Mouse (Mus musculus): ENCODE data around the gene Bicc1. TPM values are rescaled to one million over a fixed set of nuclear protein-coding genes. Genes with fewer than 3 reads are reported as not detected.

Bicc1 gene
- total and polyA plus RNA-seq, 2 experiments from 2014 or later: 4.9 to 6.5 TPM

- Histone ChIP-seq H3K9ac (replicated peaks; ENCODE audit: low read length, poor library complexity, severe bottlenecking) (no peak overlapping the region), H3K4me1 (ENCODE audit: insufficient read depth, low read length) (no peaks in the 10 kb centered on the region), H3K4me2 (ENCODE audit: low read depth, low read length, poor library complexity, severe bottlenecking) (no peak overlapping the region), H3K4me3 (ENCODE audit: low read depth, low read length) (no peak overlapping the region), H3K9me3 (ENCODE audit: low read length) (no peaks in the 10 kb centered on the region), H3K36me3 (ENCODE audit: insufficient read depth, low read length) (no peaks in the 10 kb centered on the region), H3K27me3 (ENCODE audit: insufficient read depth, low read length) (no peaks in the 10 kb centered on the region), H3K27ac (ENCODE audit: low read depth, low read length) (no peak overlapping the region)
- 78% methylated on average over 5 of the region's 5 CpGs for WGBS
- DNase-seq (ENCODE audit: low spot score): no peak
- no peak for TF ChIP-seq CTCF (IDR thresholded peaks at IDR 0.05)
- ATAC-seq (ENCODE audit: low FRiP score): no peak
Measured at GRCm38 (mm10) chr10:71020459-71020858, 139.0 kb downstream of the Bicc1 start.

- H3K9me3 ChIP-seq (ENCODE audit: low read length): no peaks in the 10 kb centered on the region
- 95% methylated on average over 6 of the region's 6 CpGs for WGBS
- DNase-seq (ENCODE audit: low spot score): no peak
Measured at GRCm38 (mm10) chr10:71019836-71020235, 139.7 kb downstream of the Bicc1 start.

GRCm38 (mm10) chr10:71009771-71010496 lies 149.6 kb downstream of the Bicc1 start:
- no peak for TF ChIP-seq CTCF (IDR thresholded peaks at IDR 0.05)
- H3K4me2 ChIP-seq (ENCODE audit: low read depth, low read length, poor library complexity, severe bottlenecking): no peak overlapping the region

More at GRCm38 (mm10) chr10:71019836-71020235, 139.7 kb downstream of the Bicc1 start:
- Histone ChIP-seq H3K4me2 (ENCODE audit: low read depth, low read length, poor library complexity, severe bottlenecking) (no peak overlapping the region), H3K9ac (replicated peaks; ENCODE audit: low read length, poor library complexity, severe bottlenecking) (no peak overlapping the region), H3K4me1 (ENCODE audit: insufficient read depth, low read length) (no peaks in the 10 kb centered on the region), H3K4me3 (ENCODE audit: low read depth, low read length) (no peak overlapping the region), H3K27me3 (ENCODE audit: insufficient read depth, low read length) (no peaks in the 10 kb centered on the region), H3K36me3 (ENCODE audit: insufficient read depth, low read length) (no peaks in the 10 kb centered on the region), H3K27ac (ENCODE audit: low read depth, low read length) (no peak overlapping the region)
- TF ChIP-seq CTCF (IDR thresholded peaks at IDR 0.05): no peak
- ATAC-seq (ENCODE audit: low FRiP score): no peak

GRCm38 (mm10) chr10:71008721-71009120 lies 150.8 kb downstream of the Bicc1 start:
- no peaks in the 10 kb centered on the region for H3K4me1 ChIP-seq (ENCODE audit: insufficient read depth, low read length)
- ATAC-seq (ENCODE audit: low FRiP score): no peak
- H3K27ac ChIP-seq (ENCODE audit: low read depth, low read length): no peak overlapping the region
- DNase-seq (ENCODE audit: low spot score): no peak
- no peaks in the 10 kb centered on the region for H3K27me3 ChIP-seq (ENCODE audit: insufficient read depth, low read length)
- no peaks in the 10 kb centered on the region for H3K36me3 ChIP-seq (ENCODE audit: insufficient read depth, low read length)
- no peak overlapping the region for H3K9ac ChIP-seq (replicated peaks; ENCODE audit: low read length, poor library complexity, severe bottlenecking)
- no peak for TF ChIP-seq CTCF (IDR thresholded peaks at IDR 0.05)
- H3K4me3 ChIP-seq (ENCODE audit: low read depth, low read length): no peak overlapping the region
- WGBS: 92% methylated on average over 11 of the region's 11 CpGs
- H3K9me3 ChIP-seq (ENCODE audit: low read length): no peaks in the 10 kb centered on the region
- no peak overlapping the region for H3K4me2 ChIP-seq (ENCODE audit: low read depth, low read length, poor library complexity, severe bottlenecking)

More at GRCm38 (mm10) chr10:71009771-71010496, 149.6 kb downstream of the Bicc1 start:
- ATAC-seq (ENCODE audit: low FRiP score) (no peak), DNase-seq (ENCODE audit: low spot score) (no peak)
- Histone ChIP-seq H3K9ac (replicated peaks; ENCODE audit: low read length, poor library complexity, severe bottlenecking) (no peak overlapping the region), H3K36me3 (ENCODE audit: insufficient read depth, low read length) (no peaks in the 10 kb centered on the region), H3K27ac (ENCODE audit: low read depth, low read length) (no peak overlapping the region), H3K4me3 (ENCODE audit: low read depth, low read length) (no peak overlapping the region), H3K9me3 (ENCODE audit: low read length) (no peaks in the 10 kb centered on the region), H3K27me3 (ENCODE audit: insufficient read depth, low read length) (no peaks in the 10 kb centered on the region), H3K4me1 (ENCODE audit: insufficient read depth, low read length) (no peaks in the 10 kb centered on the region)
- 92% methylated on average over 19 of the region's 19 CpGs for WGBS

GRCm38 (mm10) chr10:71007956-71008355 lies 151.5 kb downstream of the Bicc1 start:
- ATAC-seq (ENCODE audit: low FRiP score) (no peak), DNase-seq (ENCODE audit: low spot score) (no peak)
- H3K36me3 ChIP-seq (ENCODE audit: insufficient read depth, low read length): no peaks in the 10 kb centered on the region
- TF ChIP-seq CTCF (IDR thresholded peaks at IDR 0.05): no peak
- no peaks in the 10 kb centered on the region for H3K9me3 ChIP-seq (ENCODE audit: low read length)
- H3K27me3 ChIP-seq (ENCODE audit: insufficient read depth, low read length): no peaks in the 10 kb centered on the region
- 61% methylated on average over 9 of the region's 9 CpGs for WGBS
- H3K9ac ChIP-seq (replicated peaks; ENCODE audit: low read length, poor library complexity, severe bottlenecking): no peak overlapping the region
- H3K4me2 ChIP-seq (ENCODE audit: low read depth, low read length, poor library complexity, severe bottlenecking): no peak overlapping the region
- no peak overlapping the region for H3K4me3 ChIP-seq (ENCODE audit: low read depth, low read length)
- no peak overlapping the region for H3K27ac ChIP-seq (ENCODE audit: low read depth, low read length)
- no peaks in the 10 kb centered on the region for H3K4me1 ChIP-seq (ENCODE audit: insufficient read depth, low read length)

GRCm38 (mm10) chr10:71007516-71007915 lies 152.0 kb downstream of the Bicc1 start:
- H3K4me3 ChIP-seq (ENCODE audit: low read depth, low read length): no peak overlapping the region
- TF ChIP-seq CTCF (IDR thresholded peaks at IDR 0.05): no peak
- no peaks in the 10 kb centered on the region for H3K36me3 ChIP-seq (ENCODE audit: insufficient read depth, low read length)
- H3K27me3 ChIP-seq (ENCODE audit: insufficient read depth, low read length): no peaks in the 10 kb centered on the region
- ATAC-seq (ENCODE audit: low FRiP score): no peak
- H3K9ac ChIP-seq (replicated peaks; ENCODE audit: low read length, poor library complexity, severe bottlenecking): no peak overlapping the region
- no peak overlapping the region for H3K27ac ChIP-seq (ENCODE audit: low read depth, low read length)
- H3K4me1 ChIP-seq (ENCODE audit: insufficient read depth, low read length): no peaks in the 10 kb centered on the region
- H3K4me2 ChIP-seq (ENCODE audit: low read depth, low read length, poor library complexity, severe bottlenecking): no peak overlapping the region
- 91% methylated on average over 5 of the region's 5 CpGs for WGBS
- H3K9me3 ChIP-seq (ENCODE audit: low read length): no peaks in the 10 kb centered on the region
- no peak for DNase-seq (ENCODE audit: low spot score)

Measured in midbrain, postnatal 0 days (tissue).